Mouse (Mus musculus): ENCODE measurements around the gene Mip. TPM values are rescaled to one million over a fixed set of nuclear protein-coding genes. Genes with fewer than 3 reads are reported as not detected.

The Mip gene
- polyA plus RNA-seq, 1 experiment: not detected

GRCm38 (mm10) chr10:128209311-128210009 lies 16.2 kb upstream of the Mip start:
- Histone ChIP-seq H3K79me3 (ENCODE audit: low read depth) (peaks cover 13% of the 10 kb centered on the region), H3K79me2 (ENCODE audit: control insufficient read depth, insufficient read depth) (peaks cover 26% of the 10 kb centered on the region), H3ac (ENCODE audit: control insufficient read depth, insufficient read length, low read depth) (no peak overlapping the region), H3K4me3 (ENCODE audit: insufficient read depth, poor library complexity, severe bottlenecking) (no peak overlapping the region), H3K36me3 (ENCODE audit: control insufficient read depth, insufficient read depth) (peaks cover 6% of the 10 kb centered on the region), H3K27me3 (ENCODE audit: control insufficient read depth, insufficient read depth, insufficient read length) (no peaks in the 10 kb centered on the region)
- TF ChIP-seq FOSL1 (IDR thresholded peaks at IDR 0.05; ENCODE audit: insufficient read depth, low read length, poor library complexity, severe bottlenecking) (no peak), USF1 (IDR thresholded peaks at IDR 0.05; ENCODE audit: low read depth) (no peak), MAX (IDR thresholded peaks at IDR 0.05) (no peak), CEBPB (IDR thresholded peaks at IDR 0.05; ENCODE audit: low read depth) (no peak), MYOD1 (IDR thresholded peaks at IDR 0.05; ENCODE audit: control insufficient read depth, insufficient read length, low read depth) (no peak), MYOG (IDR thresholded peaks at IDR 0.05; ENCODE audit: control insufficient read depth, extremely low read depth, insufficient read length) (no peak), CTCF (IDR thresholded peaks at IDR 0.05; ENCODE audit: control insufficient read depth, insufficient read depth, insufficient read length) (no peak)

GRCm38 (mm10) chr10:128210131-128210530 lies 15.5 kb upstream of the Mip start:
- H3K36me3 ChIP-seq (ENCODE audit: control insufficient read depth, insufficient read depth): peaks cover 6% of the 10 kb centered on the region
- TF ChIP-seq MYOG (IDR thresholded peaks at IDR 0.05; ENCODE audit: control insufficient read depth, extremely low read depth, insufficient read length) (no peak), FOSL1 (IDR thresholded peaks at IDR 0.05; ENCODE audit: insufficient read depth, low read length, poor library complexity, severe bottlenecking) (no peak), CEBPB (IDR thresholded peaks at IDR 0.05; ENCODE audit: low read depth) (no peak), MAX (IDR thresholded peaks at IDR 0.05) (no peak), MYOD1 (IDR thresholded peaks at IDR 0.05; ENCODE audit: control insufficient read depth, insufficient read length, low read depth) (no peak), USF1 (IDR thresholded peaks at IDR 0.05; ENCODE audit: low read depth) (no peak), CTCF (IDR thresholded peaks at IDR 0.05; ENCODE audit: control insufficient read depth, insufficient read depth, insufficient read length) (no peak)
- no peak overlapping the region for H3K4me3 ChIP-seq (ENCODE audit: insufficient read depth, poor library complexity, severe bottlenecking)
- H3K79me2 ChIP-seq (ENCODE audit: control insufficient read depth, insufficient read depth): peaks cover 26% of the 10 kb centered on the region
- H3K27me3 ChIP-seq (ENCODE audit: control insufficient read depth, insufficient read depth, insufficient read length): no peaks in the 10 kb centered on the region
- peaks cover 13% of the 10 kb centered on the region for H3K79me3 ChIP-seq (ENCODE audit: low read depth)
- no peak overlapping the region for H3ac ChIP-seq (ENCODE audit: control insufficient read depth, insufficient read length, low read depth)

GRCm38 (mm10) chr10:128210954-128211353 lies 14.7 kb upstream of the Mip start:
- peaks cover 26% of the 10 kb centered on the region for H3K79me2 ChIP-seq (ENCODE audit: control insufficient read depth, insufficient read depth)
- TF ChIP-seq CEBPB (IDR thresholded peaks at IDR 0.05; ENCODE audit: low read depth): peak; percentile 56
- no peak for TF ChIP-seq MYOG (IDR thresholded peaks at IDR 0.05; ENCODE audit: control insufficient read depth, extremely low read depth, insufficient read length)
- H3K27me3 ChIP-seq (ENCODE audit: control insufficient read depth, insufficient read depth, insufficient read length): no peaks in the 10 kb centered on the region
- H3K4me3 ChIP-seq (ENCODE audit: insufficient read depth, poor library complexity, severe bottlenecking): peak overlapping the region; percentile 67
- peak overlapping the region; percentile 78 for H3ac ChIP-seq (ENCODE audit: control insufficient read depth, insufficient read length, low read depth)
- H3K36me3 ChIP-seq (ENCODE audit: control insufficient read depth, insufficient read depth): peaks cover 6% of the 10 kb centered on the region
- peaks cover 13% of the 10 kb centered on the region for H3K79me3 ChIP-seq (ENCODE audit: low read depth)

- Histone ChIP-seq H3K79me2 (ENCODE audit: control insufficient read depth, insufficient read depth) (peaks cover 26% of the 10 kb centered on the region), H3ac (ENCODE audit: control insufficient read depth, insufficient read length, low read depth) (peak within 1 kb of the TSS; percentile 78), H3K79me3 (ENCODE audit: low read depth) (peaks cover 13% of the 10 kb centered on the region), H3K27me3 (ENCODE audit: control insufficient read depth, insufficient read depth, insufficient read length) (no peaks in the 10 kb centered on the region), H3K4me3 (ENCODE audit: insufficient read depth, poor library complexity, severe bottlenecking) (peak within 1 kb of the TSS; percentile 67), H3K36me3 (ENCODE audit: control insufficient read depth, insufficient read depth) (peaks cover 6% of the 10 kb centered on the region)
- TF ChIP-seq USF1 (IDR thresholded peaks at IDR 0.05; ENCODE audit: low read depth): peak; percentile 99
- no peak for TF ChIP-seq MYOD1 (IDR thresholded peaks at IDR 0.05; ENCODE audit: control insufficient read depth, insufficient read length, low read depth)
- peak; percentile 96 for TF ChIP-seq MAX (IDR thresholded peaks at IDR 0.05)
Measured at GRCm38 (mm10) chr10:128211390-128212108, 14.1 kb upstream of the Mip start, which contains the start of gene Spryd4. Spryd4 (minus strand) TSS chr10:128211807.

- Histone ChIP-seq H3K79me2 (ENCODE audit: control insufficient read depth, insufficient read depth) (peaks cover 26% of the 10 kb centered on the region), H3K27me3 (ENCODE audit: control insufficient read depth, insufficient read depth, insufficient read length) (no peaks in the 10 kb centered on the region), H3ac (ENCODE audit: control insufficient read depth, insufficient read length, low read depth) (no peak overlapping the region), H3K79me3 (ENCODE audit: low read depth) (peaks cover 13% of the 10 kb centered on the region), H3K4me3 (ENCODE audit: insufficient read depth, poor library complexity, severe bottlenecking) (peak overlapping the region; percentile 67), H3K36me3 (ENCODE audit: control insufficient read depth, insufficient read depth) (peaks cover 6% of the 10 kb centered on the region)
- TF ChIP-seq MYOG (IDR thresholded peaks at IDR 0.05; ENCODE audit: control insufficient read depth, extremely low read depth, insufficient read length): no peak
- no peak for TF ChIP-seq USF1 (IDR thresholded peaks at IDR 0.05; ENCODE audit: low read depth)
- no peak for TF ChIP-seq CEBPB (IDR thresholded peaks at IDR 0.05; ENCODE audit: low read depth)
- no peak for TF ChIP-seq CTCF (IDR thresholded peaks at IDR 0.05; ENCODE audit: control insufficient read depth, insufficient read depth, insufficient read length)
- no peak for TF ChIP-seq MYOD1 (IDR thresholded peaks at IDR 0.05; ENCODE audit: control insufficient read depth, insufficient read length, low read depth)
- no peak for TF ChIP-seq MAX (IDR thresholded peaks at IDR 0.05)
- TF ChIP-seq FOSL1 (IDR thresholded peaks at IDR 0.05; ENCODE audit: insufficient read depth, low read length, poor library complexity, severe bottlenecking): no peak
Measured at GRCm38 (mm10) chr10:128212148-128212547, 13.5 kb upstream of the Mip start.

Measured in C2C12 (cell line).